Mouse (Mus musculus): ENCODE measurements around the gene Ap3b2. TPM values are rescaled to one million over a fixed set of nuclear protein-coding genes. Genes with fewer than 3 reads are reported as not detected.

The Ap3b2 gene
- polyA plus RNA-seq, 1 experiment from 2014 or later, result 2.7 TPM

DNA sequence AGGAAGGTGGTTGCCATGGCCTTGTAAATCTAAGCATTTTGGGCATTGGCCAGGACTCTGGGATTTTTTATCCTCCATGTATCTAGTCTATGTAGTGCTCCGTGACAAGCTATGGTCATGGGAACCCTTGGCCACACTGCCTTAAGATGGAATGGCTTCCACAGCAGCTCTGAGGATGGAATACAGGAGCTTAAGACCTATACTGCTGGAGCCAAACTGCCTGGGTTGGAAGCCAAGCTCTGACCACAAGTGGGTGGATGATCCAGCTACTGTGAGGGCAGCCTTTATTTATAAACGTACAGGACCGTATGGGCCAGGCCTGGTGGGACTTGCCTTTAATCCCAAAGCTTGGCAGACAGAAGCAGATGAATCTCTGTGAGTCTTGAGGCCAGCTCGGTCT lies 42.8 kb upstream of the Ap3b2 start:
- no peak for TF ChIP-seq CTCF (IDR thresholded peaks at IDR 0.05; ENCODE audit: low read depth)
- 89% methylated on average over 4 of the region's 4 CpGs for WGBS

DNA sequence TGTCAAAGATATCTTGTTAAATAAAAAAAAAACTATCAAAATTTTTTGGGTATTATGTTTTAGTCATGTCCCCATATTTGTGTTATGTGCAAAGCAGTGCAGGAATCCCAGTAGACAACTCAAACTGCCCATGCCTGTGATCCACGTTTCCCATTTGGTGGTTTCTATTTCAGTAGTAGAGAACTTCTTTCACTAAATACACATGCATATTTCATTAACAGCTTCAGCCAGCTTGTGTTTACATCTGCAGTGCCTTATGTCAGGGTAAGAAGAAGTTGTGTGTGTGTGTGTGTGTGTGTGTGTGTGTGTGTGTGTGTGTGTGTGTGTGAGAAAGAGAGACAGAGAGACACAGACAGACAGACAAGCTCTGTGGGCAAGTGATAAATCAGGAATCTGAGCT lies 37.7 kb upstream of the Ap3b2 start:
- Histone ChIP-seq H3K36me3 (ENCODE audit: control insufficient read depth, insufficient read depth) (peaks cover 71% of the 10 kb centered on the region), H3K27ac (ENCODE audit: low read depth, low read length) (no peak overlapping the region), H3K9ac (ENCODE audit: low read depth, low read length) (no peak overlapping the region), H3K4me1 (replicated peaks; ENCODE audit: control insufficient read depth, insufficient read depth, low read length) (no peaks in the 10 kb centered on the region), H3K4me2 (replicated peaks; ENCODE audit: low read depth) (no peak overlapping the region), H3K9me3 (ENCODE audit: control insufficient read depth) (no peaks in the 10 kb centered on the region), H3K4me3 (ENCODE audit: low read depth, low read length) (no peak overlapping the region), H3K27me3 (replicated peaks; ENCODE audit: control insufficient read depth, insufficient read depth, low read length) (no peaks in the 10 kb centered on the region)
- 78% methylated on average over 1 of the region's 1 CpGs for WGBS
- no peak for TF ChIP-seq CTCF (IDR thresholded peaks at IDR 0.05; ENCODE audit: low read depth)
- no peak for ATAC-seq

More for the DNA sequence above, 42.8 kb upstream of the Ap3b2 start:
- Histone ChIP-seq H3K27ac (ENCODE audit: low read depth, low read length) (no peak overlapping the region), H3K4me1 (replicated peaks; ENCODE audit: control insufficient read depth, insufficient read depth, low read length) (no peaks in the 10 kb centered on the region), H3K9ac (ENCODE audit: low read depth, low read length) (no peak overlapping the region), H3K27me3 (replicated peaks; ENCODE audit: control insufficient read depth, insufficient read depth, low read length) (no peaks in the 10 kb centered on the region), H3K9me3 (ENCODE audit: control insufficient read depth) (no peaks in the 10 kb centered on the region), H3K4me3 (ENCODE audit: low read depth, low read length) (no peak overlapping the region), H3K36me3 (ENCODE audit: control insufficient read depth, insufficient read depth) (peaks cover 36% of the 10 kb centered on the region), H3K4me2 (replicated peaks; ENCODE audit: low read depth) (no peak overlapping the region)
- no peak for ATAC-seq

DNA sequence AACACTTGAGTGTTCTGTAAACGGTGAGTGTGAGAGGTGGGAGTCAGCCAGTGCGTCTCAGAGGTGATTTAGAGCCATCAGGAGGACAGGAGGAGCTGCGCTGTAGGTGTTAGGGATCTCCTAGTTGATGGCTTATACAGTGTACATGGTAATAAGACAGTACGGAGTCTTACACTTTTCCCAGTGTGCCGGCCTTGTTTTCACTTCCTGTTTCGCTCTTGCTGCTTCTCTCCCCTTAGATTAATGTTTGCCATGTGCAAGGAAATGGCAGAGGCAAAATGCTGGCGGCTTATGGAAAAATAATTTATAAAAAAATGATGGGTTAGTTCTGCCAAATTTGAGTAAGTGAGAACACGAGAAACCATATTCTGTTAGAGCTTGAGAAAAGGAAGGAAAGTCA lies 35.2 kb upstream of the Ap3b2 start:
- peaks cover 64% of the 10 kb centered on the region for H3K36me3 ChIP-seq (ENCODE audit: control insufficient read depth, insufficient read depth)
- H3K9ac ChIP-seq (ENCODE audit: low read depth, low read length), result no peak overlapping the region
- 0 out of 2 replicates have a peak, but pooled peaks cover 5% of the 10 kb centered on the region for H3K4me1 ChIP-seq (replicated peaks; ENCODE audit: control insufficient read depth, insufficient read depth, low read length)
- 87% methylated on average over 8 of the region's 8 CpGs for WGBS
- H3K27ac ChIP-seq (ENCODE audit: low read depth, low read length), result no peak overlapping the region
- no peak overlapping the region for H3K4me2 ChIP-seq (replicated peaks; ENCODE audit: low read depth)
- no peaks in the 10 kb centered on the region for H3K9me3 ChIP-seq (ENCODE audit: control insufficient read depth)
- no peaks in the 10 kb centered on the region for H3K27me3 ChIP-seq (replicated peaks; ENCODE audit: control insufficient read depth, insufficient read depth, low read length)
- TF ChIP-seq CTCF (IDR thresholded peaks at IDR 0.05; ENCODE audit: low read depth), result no peak
- no peak overlapping the region for H3K4me3 ChIP-seq (ENCODE audit: low read depth, low read length)
- no peak for ATAC-seq

DNA sequence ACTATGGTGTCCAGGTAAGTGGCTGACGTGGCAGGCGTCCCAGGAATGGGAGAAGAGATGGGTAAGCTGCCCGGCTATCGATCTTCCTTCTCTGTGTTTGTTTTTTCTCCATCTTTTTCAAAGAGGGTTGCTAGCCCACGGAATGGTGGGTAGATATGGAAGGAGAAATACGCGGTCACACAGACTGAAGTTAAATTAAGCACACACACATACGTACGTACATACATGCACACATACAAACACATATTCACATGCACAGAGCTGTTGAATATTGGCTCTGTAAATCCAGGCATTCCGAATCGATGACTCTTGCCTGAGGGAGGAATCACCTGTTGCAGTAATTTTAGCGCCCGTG lies 29.9 kb upstream of the Ap3b2 start:
- H3K27ac ChIP-seq (ENCODE audit: low read depth, low read length), result peak overlapping the region; percentile 91
- TF ChIP-seq CTCF (IDR thresholded peaks at IDR 0.05; ENCODE audit: low read depth), result no peak
- H3K9me3 ChIP-seq (ENCODE audit: control insufficient read depth), result no peaks in the 10 kb centered on the region
- H3K4me3 ChIP-seq (ENCODE audit: low read depth, low read length), result peak overlapping the region; percentile 59
- H3K4me1 ChIP-seq (replicated peaks; ENCODE audit: control insufficient read depth, insufficient read depth, low read length), result 0 out of 2 replicates have a peak, but pooled peaks cover 5% of the 10 kb centered on the region
- H3K9ac ChIP-seq (ENCODE audit: low read depth, low read length), result peak overlapping the region; percentile 65
- peak overlapping the region; percentile 78 for H3K4me2 ChIP-seq (replicated peaks; ENCODE audit: low read depth)
- H3K36me3 ChIP-seq (ENCODE audit: control insufficient read depth, insufficient read depth), result peaks cover 15% of the 10 kb centered on the region; the same call in 1 of the 2 replicates
- no peaks in the 10 kb centered on the region for H3K27me3 ChIP-seq (replicated peaks; ENCODE audit: control insufficient read depth, insufficient read depth, low read length)
- 3% methylated on average over 13 of the region's 13 CpGs for WGBS
- peak; percentile 13; the same call in 1 of the 2 replicates for ATAC-seq

DNA sequence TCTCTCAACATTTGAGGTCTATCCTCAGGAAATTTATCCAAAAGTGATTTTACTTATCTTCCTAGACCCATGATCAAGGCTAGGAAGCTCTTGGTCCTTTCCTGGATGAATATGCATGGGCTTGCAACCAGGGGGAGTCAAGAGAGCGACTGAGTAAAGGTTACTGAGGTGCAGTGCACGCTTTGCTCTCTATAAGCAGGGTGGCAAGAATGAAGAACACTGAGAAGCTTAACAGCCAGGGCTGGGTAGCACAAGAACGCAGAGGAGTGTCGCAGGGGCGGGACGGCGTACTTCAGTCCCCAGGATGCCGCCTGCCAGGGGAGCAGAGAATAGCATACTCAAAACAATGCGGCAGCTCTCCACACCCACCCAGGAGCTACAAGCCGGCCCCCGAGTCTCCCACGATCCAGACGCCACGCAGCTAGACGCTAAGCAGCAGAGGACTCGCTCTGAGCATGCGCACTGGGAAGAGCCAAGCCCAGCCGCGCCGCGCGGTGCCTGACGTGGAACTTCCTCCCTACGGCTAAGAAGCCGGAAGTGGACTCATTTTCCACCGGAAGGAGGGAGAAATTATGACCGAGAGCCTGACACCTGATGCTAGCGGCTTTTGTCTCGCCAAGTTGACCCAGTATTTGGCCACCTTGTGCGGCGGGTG lies 29.4 kb upstream of the Ap3b2 start:
- Histone ChIP-seq H3K27ac (ENCODE audit: low read depth, low read length) (peak overlapping the region; percentile 91), H3K36me3 (ENCODE audit: control insufficient read depth, insufficient read depth) (peaks cover 11% of the 10 kb centered on the region; the same call in 1 of the 2 replicates), H3K4me3 (ENCODE audit: low read depth, low read length) (peak overlapping the region; percentile 59), H3K27me3 (replicated peaks; ENCODE audit: control insufficient read depth, insufficient read depth, low read length) (no peaks in the 10 kb centered on the region), H3K9me3 (ENCODE audit: control insufficient read depth) (no peaks in the 10 kb centered on the region), H3K9ac (ENCODE audit: low read depth, low read length) (peak overlapping the region; percentile 65), H3K4me1 (replicated peaks; ENCODE audit: control insufficient read depth, insufficient read depth, low read length) (0 out of 2 replicates have a peak, but pooled peaks cover 5% of the 10 kb centered on the region), H3K4me2 (replicated peaks; ENCODE audit: low read depth) (peak overlapping the region; percentile 78)
- peak; percentile 66 for TF ChIP-seq CTCF (IDR thresholded peaks at IDR 0.05; ENCODE audit: low read depth)
- ATAC-seq, result peak; percentile 95
- under 1% methylated on average over 31 of the region's 31 CpGs for WGBS

DNA sequence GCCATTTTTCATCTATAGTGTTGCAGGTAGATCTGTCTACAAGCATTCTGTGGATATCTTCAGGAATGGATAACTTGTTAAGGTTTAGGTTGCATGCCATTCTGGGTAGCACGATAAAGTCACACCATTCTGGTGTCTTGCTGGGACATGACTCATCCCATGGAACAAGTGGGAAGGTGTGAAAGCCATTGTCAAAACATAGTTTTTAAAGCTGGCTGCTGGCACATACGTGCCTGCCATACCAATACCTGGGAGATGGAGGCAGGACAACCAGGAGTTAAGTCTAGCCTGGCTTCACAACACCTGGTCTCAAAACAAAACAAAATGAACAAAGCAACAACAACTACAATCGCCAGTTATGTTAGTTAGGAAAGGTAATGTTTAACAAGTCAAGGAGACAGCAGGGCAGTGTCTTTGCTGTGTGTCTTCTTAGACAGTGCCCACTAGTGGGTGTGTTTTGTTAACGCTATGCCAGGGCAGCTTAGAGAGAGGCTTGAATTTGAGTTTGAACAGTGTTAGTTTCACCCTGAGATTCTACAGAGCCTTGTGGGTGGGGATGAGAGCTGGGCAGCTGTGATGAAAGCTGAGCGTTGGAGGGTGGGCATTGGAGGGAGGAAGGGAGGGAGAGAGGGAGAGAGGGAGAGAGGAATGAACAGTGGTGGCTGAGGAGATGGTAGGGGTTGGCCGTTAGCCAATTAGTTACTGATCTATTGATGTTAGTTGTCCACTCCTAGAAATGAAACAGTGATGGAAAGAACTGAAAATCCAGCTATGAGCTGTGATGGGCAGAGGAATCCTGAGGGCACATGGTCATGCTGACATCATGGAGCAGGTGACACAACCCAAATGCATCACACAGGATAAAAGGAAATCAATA lies 22.7 kb upstream of the Ap3b2 start:
- H3K4me3 ChIP-seq (ENCODE audit: low read depth, low read length), result no peak overlapping the region
- peak; percentile 47 for TF ChIP-seq CTCF (IDR thresholded peaks at IDR 0.05; ENCODE audit: low read depth)
- no peak overlapping the region for H3K9ac ChIP-seq (ENCODE audit: low read depth, low read length)
- no peak overlapping the region for H3K27ac ChIP-seq (ENCODE audit: low read depth, low read length)
- no peaks in the 10 kb centered on the region for H3K36me3 ChIP-seq (ENCODE audit: control insufficient read depth, insufficient read depth)
- no peaks in the 10 kb centered on the region for H3K4me1 ChIP-seq (replicated peaks; ENCODE audit: control insufficient read depth, insufficient read depth, low read length)
- WGBS, result 54% methylated on average over 6 of the region's 6 CpGs
- ATAC-seq, result no peak
- no peaks in the 10 kb centered on the region for H3K9me3 ChIP-seq (ENCODE audit: control insufficient read depth)
- no peak overlapping the region for H3K4me2 ChIP-seq (replicated peaks; ENCODE audit: low read depth)
- H3K27me3 ChIP-seq (replicated peaks; ENCODE audit: control insufficient read depth, insufficient read depth, low read length), result no peaks in the 10 kb centered on the region

All from intestine, postnatal 0 days (tissue).